Mouse (Mus musculus): Measurements from ENCODE around the gene Ntrk2. TPM values are rescaled to one million over a fixed set of nuclear protein-coding genes. Genes with fewer than 3 reads are reported as not detected.

The Ntrk2 gene
- polyA plus RNA-seq, 1 experiment from 2014 or later, result 3.4 TPM

DNA sequence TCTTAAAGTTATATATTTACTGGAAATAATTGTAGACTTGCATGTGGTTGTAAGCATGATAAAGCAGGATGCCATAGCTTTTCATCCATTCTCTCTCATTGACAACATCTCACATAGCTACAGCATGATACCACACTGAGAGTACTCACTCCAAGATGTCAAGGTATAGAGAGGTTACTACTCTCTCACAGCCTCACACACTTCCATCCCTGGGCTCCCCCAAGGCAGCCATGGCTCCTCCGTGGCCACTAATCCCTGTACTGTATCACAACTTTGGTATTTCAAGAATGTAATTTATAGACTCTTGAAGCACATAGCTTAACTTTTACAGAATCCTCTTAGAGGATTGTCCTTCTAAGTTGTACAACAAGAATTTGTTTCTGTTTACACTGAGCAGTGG, 209.0 kb downstream of the Ntrk2 start:
- no peak for ATAC-seq (replicated peaks; ENCODE audit: extremely low read depth, insufficient read depth, low FRiP score)
- Histone ChIP-seq H3K4me1 (ENCODE audit: control insufficient read depth, insufficient read depth, low read length) (peaks cover 6% of the 10 kb centered on the region), H3K27me3 (ENCODE audit: control insufficient read depth, insufficient read depth, low read length) (0 out of 2 replicates have a peak, but pooled peaks cover 2% of the 10 kb centered on the region), H3K27ac (ENCODE audit: low read length) (no peak overlapping the region), H3K36me3 (ENCODE audit: control insufficient read depth, insufficient read depth) (no peaks in the 10 kb centered on the region), H3K4me2 (ENCODE audit: low read depth, low read length) (no peak overlapping the region), H3K9ac (ENCODE audit: low read length) (no peak overlapping the region), H3K4me3 (ENCODE audit: low read length) (no peak overlapping the region), H3K9me3 (replicated peaks; ENCODE audit: control insufficient read depth, low read length) (no peaks in the 10 kb centered on the region)
- 25% methylated on average over 1 of the region's 1 CpGs for WGBS

DNA sequence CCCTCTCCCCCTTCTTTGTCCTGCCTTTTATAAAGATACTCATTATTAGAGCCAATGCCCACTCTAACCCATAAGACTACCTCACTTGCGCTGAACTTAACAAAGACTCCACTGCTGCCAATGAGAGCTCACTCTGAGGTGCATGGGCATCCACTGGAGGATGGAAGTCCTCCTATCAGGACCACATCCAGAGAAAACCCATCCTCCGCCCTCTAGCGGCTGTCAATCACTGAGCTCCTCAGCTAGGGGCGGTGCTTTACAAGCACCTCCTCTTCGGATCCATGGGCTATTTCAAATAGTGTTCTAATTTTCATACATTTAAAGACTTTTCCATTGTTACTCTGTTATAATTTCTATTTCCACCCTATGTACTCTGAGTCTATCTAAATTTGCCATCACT, 210.8 kb downstream of the Ntrk2 start:
- Histone ChIP-seq H3K36me3 (ENCODE audit: control insufficient read depth, insufficient read depth) (no peaks in the 10 kb centered on the region), H3K9me3 (replicated peaks; ENCODE audit: control insufficient read depth, low read length) (no peaks in the 10 kb centered on the region), H3K4me3 (ENCODE audit: low read length) (no peak overlapping the region), H3K27ac (ENCODE audit: low read length) (no peak overlapping the region), H3K9ac (ENCODE audit: low read length) (no peak overlapping the region), H3K27me3 (ENCODE audit: control insufficient read depth, insufficient read depth, low read length) (no peaks in the 10 kb centered on the region), H3K4me2 (ENCODE audit: low read depth, low read length) (no peak overlapping the region), H3K4me1 (ENCODE audit: control insufficient read depth, insufficient read depth, low read length) (no peaks in the 10 kb centered on the region)
- 49% methylated on average over 5 of the region's 5 CpGs for WGBS
- no peak for ATAC-seq (replicated peaks; ENCODE audit: extremely low read depth, insufficient read depth, low FRiP score)

DNA sequence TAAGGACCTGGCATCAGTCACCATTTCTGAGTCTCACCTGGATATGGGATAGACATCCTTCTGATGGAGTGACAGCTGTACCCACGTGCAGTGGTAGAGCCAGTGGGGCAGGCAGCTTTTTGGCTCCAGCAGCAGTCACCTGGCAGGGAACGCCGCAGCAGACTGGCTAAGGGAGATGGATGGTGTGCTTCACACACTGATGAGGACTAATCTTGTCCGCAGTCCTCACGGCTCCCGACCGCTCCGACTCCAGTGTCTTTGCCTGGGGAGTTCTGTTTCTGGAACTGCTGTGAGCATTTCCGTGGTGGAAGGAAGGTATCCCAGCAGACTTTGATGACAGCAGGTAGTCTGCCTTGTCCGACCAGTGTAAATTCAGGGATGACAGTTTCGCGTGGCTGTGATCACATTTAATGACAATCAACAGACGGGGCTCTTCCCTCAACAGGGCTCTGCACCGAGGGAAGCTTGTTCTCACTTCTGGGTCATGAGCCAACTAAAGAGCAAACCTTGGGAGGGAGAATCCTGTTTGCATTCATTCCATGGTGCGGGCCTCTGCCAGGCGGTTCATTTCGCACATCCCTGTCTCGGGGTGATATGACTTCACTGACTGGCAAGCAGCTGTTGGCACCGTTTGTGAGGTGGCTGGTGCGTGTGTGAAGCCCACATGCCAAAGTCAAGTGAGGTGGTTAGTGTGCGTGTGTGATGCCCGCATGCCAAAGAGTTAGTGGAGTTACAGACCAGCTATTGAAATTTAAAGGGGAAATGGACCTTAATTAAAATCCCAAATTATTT, 216.1 kb downstream of the Ntrk2 start:
- no peaks in the 10 kb centered on the region for H3K9me3 ChIP-seq (replicated peaks; ENCODE audit: control insufficient read depth, low read length)
- no peak overlapping the region for H3K9ac ChIP-seq (ENCODE audit: low read length)
- H3K4me2 ChIP-seq (ENCODE audit: low read depth, low read length), result no peak overlapping the region
- H3K4me1 ChIP-seq (ENCODE audit: control insufficient read depth, insufficient read depth, low read length), result no peaks in the 10 kb centered on the region; the same call in 1 of the 2 replicates
- 80% methylated on average over 22 of the region's 22 CpGs for WGBS
- no peaks in the 10 kb centered on the region for H3K27me3 ChIP-seq (ENCODE audit: control insufficient read depth, insufficient read depth, low read length)
- no peaks in the 10 kb centered on the region for H3K36me3 ChIP-seq (ENCODE audit: control insufficient read depth, insufficient read depth)
- no peak for ATAC-seq (replicated peaks; ENCODE audit: extremely low read depth, insufficient read depth, low FRiP score)
- H3K4me3 ChIP-seq (ENCODE audit: low read length), result no peak overlapping the region
- H3K27ac ChIP-seq (ENCODE audit: low read length), result no peak overlapping the region

DNA sequence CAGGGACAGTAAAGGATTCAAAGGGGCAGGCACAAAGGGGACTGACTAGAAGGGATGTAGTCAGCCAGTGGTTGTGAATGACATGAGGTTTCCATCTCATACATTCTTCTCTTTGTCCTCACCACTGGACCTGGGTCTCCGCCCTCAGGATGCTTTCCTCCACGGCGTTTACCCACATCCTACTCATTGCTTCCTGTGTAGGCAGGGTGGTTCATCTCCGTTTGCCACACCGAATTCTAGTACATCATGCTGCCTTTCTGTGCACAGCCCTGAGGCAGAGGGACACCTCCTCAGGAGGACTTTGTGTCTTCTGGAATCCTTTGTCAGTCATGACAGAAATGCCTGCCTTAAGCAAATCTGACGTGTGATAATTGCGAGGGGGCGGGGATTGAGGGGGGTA, 219.3 kb downstream of the Ntrk2 start:
- Histone ChIP-seq H3K9ac (ENCODE audit: low read length) (no peak overlapping the region), H3K9me3 (replicated peaks; ENCODE audit: control insufficient read depth, low read length) (no peaks in the 10 kb centered on the region), H3K27me3 (ENCODE audit: control insufficient read depth, insufficient read depth, low read length) (no peaks in the 10 kb centered on the region), H3K36me3 (ENCODE audit: control insufficient read depth, insufficient read depth) (no peaks in the 10 kb centered on the region), H3K4me3 (ENCODE audit: low read length) (no peak overlapping the region), H3K4me1 (ENCODE audit: control insufficient read depth, insufficient read depth, low read length) (no peaks in the 10 kb centered on the region; the same call in 1 of the 2 replicates), H3K4me2 (ENCODE audit: low read depth, low read length) (no peak overlapping the region), H3K27ac (ENCODE audit: low read length) (no peak overlapping the region)
- 76% methylated on average over 8 of the region's 8 CpGs for WGBS
- ATAC-seq (replicated peaks; ENCODE audit: extremely low read depth, insufficient read depth, low FRiP score), result no peak

DNA sequence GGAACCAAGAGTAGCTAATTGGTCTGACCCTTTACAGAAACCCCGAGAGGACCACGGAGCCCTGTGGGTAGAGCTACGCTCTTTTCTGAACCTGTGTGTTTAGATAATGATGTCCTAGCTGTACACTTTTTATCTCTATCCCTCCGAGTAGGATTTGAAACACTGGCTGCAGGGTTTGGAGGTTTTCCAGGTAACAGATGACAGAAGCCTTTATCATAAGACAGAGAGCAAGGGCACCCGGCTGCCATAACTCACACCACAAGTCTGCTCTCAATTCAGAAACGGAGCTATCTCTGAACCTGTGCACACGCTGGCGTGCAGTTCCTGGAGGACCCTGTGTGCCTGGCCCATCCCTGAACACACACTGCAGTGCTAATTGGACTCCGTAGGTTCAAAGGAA, 221.1 kb downstream of the Ntrk2 start:
- no peak overlapping the region for H3K9ac ChIP-seq (ENCODE audit: low read length)
- H3K27me3 ChIP-seq (ENCODE audit: control insufficient read depth, insufficient read depth, low read length), result no peaks in the 10 kb centered on the region
- H3K4me3 ChIP-seq (ENCODE audit: low read length), result no peak overlapping the region
- no peak overlapping the region for H3K27ac ChIP-seq (ENCODE audit: low read length)
- no peaks in the 10 kb centered on the region for H3K9me3 ChIP-seq (replicated peaks; ENCODE audit: control insufficient read depth, low read length)
- H3K4me2 ChIP-seq (ENCODE audit: low read depth, low read length), result no peak overlapping the region
- no peaks in the 10 kb centered on the region for H3K36me3 ChIP-seq (ENCODE audit: control insufficient read depth, insufficient read depth)
- ATAC-seq (replicated peaks; ENCODE audit: extremely low read depth, insufficient read depth, low FRiP score), result no peak
- no peaks in the 10 kb centered on the region; the same call in 1 of the 2 replicates for H3K4me1 ChIP-seq (ENCODE audit: control insufficient read depth, insufficient read depth, low read length)
- WGBS, result 36% methylated on average over 9 of the region's 9 CpGs

DNA sequence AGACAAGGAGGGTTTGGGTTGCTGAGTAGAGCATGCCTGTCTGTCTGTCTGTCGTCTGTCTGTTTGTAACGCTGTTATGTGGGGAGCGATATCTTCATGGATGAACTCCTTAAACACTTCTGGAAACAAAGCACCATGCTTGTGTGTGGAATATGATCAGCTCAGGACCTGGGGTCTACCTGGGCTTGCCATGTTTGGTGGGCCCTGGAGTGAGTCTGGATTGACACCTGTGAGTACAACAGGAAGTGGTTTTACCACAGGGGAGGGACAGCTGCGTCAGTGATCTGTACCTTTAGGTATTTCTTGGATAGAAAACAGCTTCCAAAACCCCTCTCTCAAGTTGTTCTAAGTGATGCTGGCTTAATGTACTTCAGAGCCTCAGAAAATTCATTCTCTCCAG, 222.2 kb downstream of the Ntrk2 start:
- no peak for ATAC-seq (replicated peaks; ENCODE audit: extremely low read depth, insufficient read depth, low FRiP score)
- no peak overlapping the region for H3K27ac ChIP-seq (ENCODE audit: low read length)
- 82% methylated on average over 4 of the region's 4 CpGs for WGBS
- no peak overlapping the region for H3K4me3 ChIP-seq (ENCODE audit: low read length)
- H3K36me3 ChIP-seq (ENCODE audit: control insufficient read depth, insufficient read depth), result no peaks in the 10 kb centered on the region
- H3K9ac ChIP-seq (ENCODE audit: low read length), result no peak overlapping the region
- no peaks in the 10 kb centered on the region for H3K9me3 ChIP-seq (replicated peaks; ENCODE audit: control insufficient read depth, low read length)
- no peak overlapping the region for H3K4me2 ChIP-seq (ENCODE audit: low read depth, low read length)
- H3K4me1 ChIP-seq (ENCODE audit: control insufficient read depth, insufficient read depth, low read length), result no peaks in the 10 kb centered on the region; the same call in 1 of the 2 replicates
- no peaks in the 10 kb centered on the region for H3K27me3 ChIP-seq (ENCODE audit: control insufficient read depth, insufficient read depth, low read length)

DNA sequence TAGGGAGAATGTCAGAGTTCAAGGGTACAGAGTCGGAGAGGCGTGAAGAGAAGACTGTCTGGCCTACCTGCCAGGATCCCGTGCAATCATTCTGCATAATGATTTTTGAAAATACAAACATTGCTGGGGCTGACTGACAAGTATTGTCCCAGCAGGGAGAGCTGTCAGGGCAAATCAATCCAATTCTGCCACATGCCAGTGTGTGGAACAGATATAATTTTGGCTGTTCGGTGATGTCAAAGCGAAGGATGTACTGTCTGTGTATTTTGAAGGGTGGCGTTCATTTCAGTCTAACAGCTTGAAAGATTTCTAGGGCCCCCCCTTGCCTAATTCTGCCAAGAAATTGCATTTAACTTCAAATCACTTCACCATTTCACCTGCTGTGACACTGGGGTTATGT, 224.2 kb downstream of the Ntrk2 start:
- no peak overlapping the region for H3K4me2 ChIP-seq (ENCODE audit: low read depth, low read length)
- H3K36me3 ChIP-seq (ENCODE audit: control insufficient read depth, insufficient read depth), result no peaks in the 10 kb centered on the region
- 88% methylated on average over 6 of the region's 6 CpGs for whole genome bisulfite sequencing
- H3K27ac ChIP-seq (ENCODE audit: low read length), result no peak overlapping the region
- no peak for ATAC-seq (replicated peaks; ENCODE audit: extremely low read depth, insufficient read depth, low FRiP score)
- H3K4me3 ChIP-seq (ENCODE audit: low read length), result no peak overlapping the region
- no peaks in the 10 kb centered on the region for H3K9me3 ChIP-seq (replicated peaks; ENCODE audit: control insufficient read depth, low read length)
- H3K27me3 ChIP-seq (ENCODE audit: control insufficient read depth, insufficient read depth, low read length), result no peaks in the 10 kb centered on the region
- H3K9ac ChIP-seq (ENCODE audit: low read length), result no peak overlapping the region
- no peaks in the 10 kb centered on the region; the same call in 1 of the 2 replicates for H3K4me1 ChIP-seq (ENCODE audit: control insufficient read depth, insufficient read depth, low read length)

DNA sequence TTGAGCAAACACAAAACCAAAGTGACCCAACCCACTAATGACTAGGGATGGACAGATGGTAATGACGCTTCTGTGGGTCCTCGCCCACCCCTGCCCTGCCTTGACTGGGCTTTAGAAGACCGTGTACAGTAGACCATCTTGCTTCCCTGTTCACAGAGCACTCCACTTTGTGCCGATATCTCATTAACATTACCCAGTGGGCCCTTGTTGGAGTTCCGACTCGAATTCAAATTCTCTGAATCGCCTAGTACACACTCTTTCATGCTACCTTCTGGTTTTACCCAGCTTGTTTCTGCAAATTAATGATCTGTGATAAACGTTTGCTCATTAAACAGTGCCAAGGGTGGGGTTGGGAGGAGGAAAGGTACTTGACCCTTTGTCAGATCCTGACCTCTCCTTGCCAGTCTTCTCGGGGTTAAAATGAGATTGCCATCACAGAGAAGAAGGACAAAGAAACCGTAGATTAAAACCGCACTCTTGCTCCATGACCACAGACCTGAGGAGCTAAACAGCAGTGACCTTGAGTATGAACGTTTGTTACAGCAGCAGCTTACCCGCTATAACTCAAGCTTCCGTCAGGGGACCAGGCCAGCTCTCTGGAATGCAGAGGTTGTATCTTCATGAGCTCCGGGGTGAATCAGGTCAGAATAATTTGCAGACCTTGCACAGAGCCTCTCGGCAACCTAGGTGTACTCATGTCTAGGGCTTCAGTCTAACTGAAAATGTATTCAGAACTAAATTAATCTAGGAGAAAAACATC, 234.0 kb downstream of the Ntrk2 start:
- Histone ChIP-seq H3K27me3 (ENCODE audit: control insufficient read depth, insufficient read depth, low read length) (no peaks in the 10 kb centered on the region), H3K27ac (ENCODE audit: low read length) (no peak overlapping the region), H3K4me3 (ENCODE audit: low read length) (no peak overlapping the region), H3K9me3 (replicated peaks; ENCODE audit: control insufficient read depth, low read length) (no peaks in the 10 kb centered on the region), H3K36me3 (ENCODE audit: control insufficient read depth, insufficient read depth) (no peaks in the 10 kb centered on the region), H3K4me1 (ENCODE audit: control insufficient read depth, insufficient read depth, low read length) (no peaks in the 10 kb centered on the region), H3K4me2 (ENCODE audit: low read depth, low read length) (no peak overlapping the region), H3K9ac (ENCODE audit: low read length) (no peak overlapping the region)
- WGBS, result 70% methylated on average over 16 of the region's 16 CpGs
- ATAC-seq (replicated peaks; ENCODE audit: extremely low read depth, insufficient read depth, low FRiP score), result no peak

Measured in heart, embryonic 16.5 days (tissue).